Mouse (Mus musculus) adrenal gland, adult (tissue): ENCODE results near the gene Zfp790.
A peak's percentile ranks its signal among the peaks of the same experiment; 100 is the strongest.

Source experiments
- DNase-seq, 2 experiments: peaks; one replicate each; pipeline ENCODE4 v3.0.0; 2022 to 2023; ENCODE audit warnings: low spot score in 1 of 2; ENCODE audit not compliant: inconsistent age in 2 of 2

Zfp790 gene

DNA sequence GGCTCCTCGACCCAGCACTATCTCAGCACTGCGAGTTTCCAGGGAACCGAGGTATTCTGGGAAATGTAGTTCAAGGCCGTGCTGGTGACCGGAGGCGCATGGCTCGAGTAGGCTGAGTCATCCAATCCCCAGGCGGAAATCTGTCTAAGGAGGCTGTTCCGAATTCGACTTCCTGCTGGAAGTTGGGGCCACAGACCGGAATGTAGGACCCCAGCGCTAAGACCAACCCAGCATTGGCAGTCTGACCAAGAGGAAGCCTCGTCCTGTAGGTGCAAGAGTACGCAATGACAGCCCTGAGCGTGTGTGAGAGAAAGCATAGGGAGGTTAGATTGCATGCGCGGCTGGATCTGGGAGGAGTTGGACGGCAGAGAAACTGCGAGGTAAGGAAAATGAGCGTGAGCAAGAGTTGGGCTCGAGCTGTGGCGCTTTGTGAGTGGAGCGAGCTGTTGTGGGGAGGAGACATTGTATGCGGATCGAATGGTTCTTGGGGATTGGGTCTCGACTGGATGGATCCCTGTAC lies at the start of gene Zfp790:
TSS of gene Zfp790 (plus strand) at position 205 of the 520 bp plus-strand sequence.
- peak; percentile 91 to 97 for DNase-seq

DNA sequence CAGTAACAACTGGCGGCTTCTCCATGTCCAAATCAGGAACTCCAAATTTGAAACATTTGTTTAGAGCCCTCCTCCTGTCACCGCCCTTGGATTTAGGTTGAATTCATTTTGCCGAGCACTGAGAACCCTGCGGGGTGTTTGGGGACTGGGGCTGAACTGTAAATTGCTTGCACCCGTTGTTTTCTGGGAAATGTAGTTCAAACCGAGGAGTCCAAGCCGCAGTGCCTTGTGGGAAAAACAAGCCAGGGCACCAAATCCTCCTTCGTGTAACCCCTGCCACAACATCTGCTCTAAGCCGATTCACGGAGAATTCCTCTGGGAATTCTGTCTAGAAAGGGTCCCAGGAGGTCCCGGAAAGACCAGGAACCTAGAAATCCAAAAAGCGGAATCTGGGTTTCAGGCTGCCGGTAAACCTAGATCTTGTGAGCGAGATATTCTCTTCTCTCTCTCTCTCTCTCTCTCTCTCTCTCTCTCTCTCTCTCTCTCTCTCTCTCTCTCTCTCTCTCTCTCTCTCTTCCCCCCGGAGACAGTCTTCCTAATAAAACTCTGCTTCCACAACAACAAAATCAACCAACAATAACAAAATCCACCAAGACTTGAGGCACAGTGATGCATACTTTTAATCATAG lies 48.7 kb upstream of the Zfp790 start:
- peak; percentile 85 to 95 for DNase-seq

DNA sequence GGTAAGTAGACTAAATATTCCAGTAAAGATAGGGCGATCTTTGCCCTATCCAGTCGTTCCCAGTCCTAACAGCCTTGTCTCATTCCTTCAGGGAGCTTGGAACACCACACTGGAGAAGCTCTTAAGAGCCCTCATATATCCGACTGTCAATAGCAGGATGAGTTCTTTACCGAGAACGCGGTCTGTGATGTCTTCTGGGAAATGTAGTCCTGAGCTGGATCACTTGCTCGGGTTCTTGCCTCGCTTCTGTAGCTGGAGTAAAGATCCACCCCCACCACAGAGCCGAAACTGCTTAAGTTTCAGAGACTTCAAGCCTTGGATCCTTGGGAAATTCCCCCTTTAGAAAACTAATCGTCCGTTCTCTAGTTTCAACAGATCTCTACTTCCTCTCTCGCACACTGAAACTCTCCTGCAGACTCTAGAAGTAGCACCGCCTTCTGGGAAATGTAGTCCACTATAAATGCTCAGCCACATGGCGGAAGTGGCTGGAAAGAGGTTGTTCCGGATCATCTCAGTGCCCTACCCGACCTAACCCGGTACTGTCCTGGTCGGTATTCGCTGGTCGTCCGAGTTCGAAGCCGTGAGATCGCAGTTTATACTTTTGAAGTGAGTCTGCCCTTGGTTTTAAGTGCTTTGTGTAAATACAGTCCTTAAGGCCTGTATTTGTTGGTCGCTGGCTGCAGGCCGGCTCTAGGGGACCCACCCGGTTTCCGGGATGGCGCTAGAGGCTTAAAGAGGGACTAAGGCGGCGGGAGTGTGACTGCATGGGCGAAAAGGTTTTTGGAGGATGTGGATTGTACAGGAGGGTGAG lies 47.6 kb upstream of the Zfp790 start, which contains the start of gene Zfp84:
TSS of gene Zfp84 (plus strand) at position 463 of the 811 bp plus-strand sequence.
- peak; percentile 91 to 98 for DNase-seq

DNA sequence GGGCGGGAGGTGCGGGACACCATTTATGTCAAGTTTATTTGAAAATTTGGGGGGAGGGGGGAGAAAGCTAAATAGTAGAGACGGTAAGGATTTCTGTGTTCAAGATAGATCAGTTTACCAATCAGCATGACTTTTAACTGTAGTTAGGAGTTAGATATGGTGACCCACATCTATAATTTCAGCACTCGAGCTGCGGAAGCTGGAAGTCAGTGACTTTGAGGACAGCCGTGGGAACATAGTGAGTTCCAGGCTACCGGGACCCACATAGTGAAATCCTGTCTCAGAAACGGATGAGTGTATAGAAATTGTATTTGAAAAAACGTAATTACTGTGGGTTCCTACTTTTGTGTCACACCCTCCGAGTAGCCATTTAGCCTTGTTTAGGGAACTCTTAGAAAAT lies 46.9 kb upstream of the Zfp790 start:
- no peak for DNase-seq

DNA sequence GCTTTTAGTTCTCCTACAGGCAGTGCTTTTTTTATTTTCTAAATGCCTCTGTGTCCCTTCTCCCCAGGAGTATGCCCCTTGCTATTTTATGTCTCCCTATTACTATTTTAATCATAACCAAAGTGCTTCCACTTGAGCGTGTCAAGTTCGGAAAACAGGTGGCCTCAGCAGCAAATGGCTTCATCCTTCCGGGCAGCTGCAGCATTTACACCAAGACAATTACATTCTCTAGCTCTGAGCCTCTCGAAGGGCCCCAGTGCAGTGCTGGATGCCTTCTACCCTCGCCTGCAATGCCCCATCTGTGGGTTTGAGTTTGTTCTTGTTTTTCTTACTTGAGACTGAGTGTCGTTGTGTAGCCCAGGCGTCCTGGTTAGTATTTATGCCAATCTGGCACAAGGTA lies 42.4 kb upstream of the Zfp790 start:
- no peak for DNase-seq

DNA sequence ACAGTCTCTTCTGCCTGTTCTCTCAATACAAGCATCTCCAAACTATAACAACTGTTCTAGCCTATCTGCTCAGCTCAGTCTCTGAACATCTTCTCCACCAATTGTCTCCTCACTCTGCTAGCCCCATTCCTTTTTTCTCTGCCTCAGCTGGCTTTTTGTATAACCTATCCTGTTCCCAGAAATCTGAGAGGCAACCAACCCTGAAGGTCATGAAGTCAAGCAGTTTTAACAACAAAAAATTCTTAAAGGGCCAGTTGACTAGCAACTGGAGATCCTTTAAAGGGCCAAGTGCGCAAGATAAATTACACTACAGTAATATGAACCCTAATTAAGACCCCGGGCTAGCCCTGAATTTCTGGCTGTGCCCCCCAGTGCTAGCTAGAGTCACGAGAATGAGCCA lies 41.5 kb upstream of the Zfp790 start:
- DNase-seq, result no peak

DNA sequence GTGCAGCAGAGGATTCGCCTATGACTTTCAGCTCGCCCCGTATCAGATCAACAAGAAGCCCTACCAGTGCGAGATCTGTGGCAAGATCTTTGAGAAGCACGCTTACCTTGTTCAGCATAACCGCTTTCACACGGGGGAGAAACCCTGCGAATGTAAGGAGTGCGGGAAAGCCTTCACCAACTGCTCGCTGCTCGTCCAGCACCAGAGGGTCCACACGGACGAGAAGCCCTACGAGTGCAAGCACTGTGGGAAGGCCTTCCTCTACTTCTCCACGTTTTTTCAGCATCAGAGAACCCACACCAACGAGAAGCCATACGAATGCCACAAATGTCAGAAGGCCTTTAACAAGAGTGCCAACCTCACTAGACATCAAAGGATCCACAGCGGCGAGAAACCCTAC lies 39.3 kb upstream of the Zfp790 start:
- DNase-seq, result no peak

DNA sequence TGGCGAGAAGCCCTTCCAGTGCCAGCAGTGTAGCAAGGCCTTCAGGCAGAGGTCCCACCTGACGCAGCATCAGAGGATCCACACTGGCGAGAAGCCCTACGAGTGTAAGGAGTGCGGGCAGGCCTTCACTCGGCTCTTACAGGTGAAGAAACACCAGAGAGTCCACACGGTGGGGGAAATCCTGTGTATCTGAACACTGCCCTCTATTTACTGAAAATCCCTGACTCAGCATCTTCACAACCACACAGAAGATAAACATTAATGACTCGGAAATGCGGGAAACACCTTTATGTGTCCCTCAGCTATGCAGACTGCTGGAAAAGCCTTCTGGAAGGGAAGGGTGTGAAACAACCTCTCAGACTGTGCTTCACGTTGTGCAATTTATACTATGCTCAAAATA lies 38.5 kb upstream of the Zfp790 start:
- no peak for DNase-seq

DNA sequence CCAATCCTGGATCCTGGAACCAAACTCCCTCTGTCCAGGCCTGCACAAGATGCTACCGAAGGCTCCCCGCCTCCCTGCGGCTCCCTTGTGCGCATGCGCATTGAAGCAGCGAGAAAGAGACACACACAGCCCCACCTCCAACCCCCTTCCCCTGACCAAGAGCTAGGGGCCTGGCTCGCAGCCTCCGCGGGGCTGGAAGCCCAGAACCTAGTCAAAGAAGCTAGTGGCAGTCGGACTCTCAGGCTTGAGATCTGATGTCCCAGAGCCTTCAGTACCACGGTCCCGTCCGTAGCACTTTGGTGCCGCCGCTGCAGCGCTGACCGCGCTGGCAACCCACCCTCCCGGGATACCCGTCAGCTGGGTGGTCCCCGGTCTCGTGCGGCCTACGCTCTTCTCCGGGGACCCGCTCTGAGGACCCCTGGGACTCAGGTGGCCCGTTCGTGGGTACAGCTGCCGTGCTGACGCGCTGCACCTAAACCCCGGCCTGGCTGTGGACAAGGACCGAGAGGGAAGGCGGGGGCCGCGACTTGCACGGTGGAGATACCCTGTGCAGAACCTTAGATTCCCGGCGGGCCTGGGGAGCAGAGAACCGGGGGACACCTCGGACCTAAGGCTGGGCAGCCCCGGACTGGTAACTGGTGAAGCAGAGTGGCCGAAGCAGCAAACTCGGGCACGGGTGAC lies 31.9 kb upstream of the Zfp790 start, which contains the start of gene Zfp30:
TSS of gene Zfp30 (plus strand) at position 128 of the 681 bp plus-strand sequence.
- peak; percentile 87 to 93 for DNase-seq

DNA sequence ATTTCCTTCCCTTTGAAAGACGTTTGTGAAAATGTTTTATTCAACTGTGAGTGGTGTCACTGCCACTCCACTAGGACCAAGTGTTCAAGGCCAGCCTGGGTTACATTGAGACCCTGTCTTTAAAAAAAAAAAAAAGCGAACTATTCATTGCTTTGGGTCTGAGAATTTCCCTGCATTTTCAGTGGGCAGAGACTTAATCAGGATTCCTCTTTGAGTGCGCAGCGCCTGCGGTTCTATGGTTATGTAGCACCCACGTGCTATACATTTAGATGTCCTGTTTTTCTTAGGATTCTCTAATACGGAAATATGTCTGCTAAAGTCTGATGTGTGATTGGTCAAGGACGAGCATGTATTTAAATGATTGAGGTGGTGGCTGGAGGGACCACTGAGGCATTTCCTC lies 30.9 kb upstream of the Zfp790 start:
- DNase-seq, result no peak

DNA sequence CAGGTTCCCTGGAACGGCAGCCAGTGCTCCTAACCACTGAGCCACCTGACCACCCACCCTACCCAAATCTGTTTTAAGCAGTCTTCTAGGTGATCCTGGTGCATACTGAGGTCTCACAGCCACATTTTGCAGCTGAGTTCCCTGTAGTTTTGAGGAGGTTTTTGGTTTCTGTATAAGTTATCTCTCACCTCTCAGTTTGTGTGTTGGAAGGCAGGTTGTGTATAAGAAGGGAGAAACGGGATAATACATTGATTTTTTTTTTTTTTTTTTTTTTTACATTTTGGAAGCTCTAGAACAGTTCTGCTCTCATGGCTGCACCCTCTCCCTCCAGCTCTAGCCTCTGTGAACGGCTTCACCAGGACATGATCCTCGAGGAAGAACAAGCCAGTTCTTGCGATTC lies 30.0 kb upstream of the Zfp790 start:
- DNase-seq, result no peak

DNA sequence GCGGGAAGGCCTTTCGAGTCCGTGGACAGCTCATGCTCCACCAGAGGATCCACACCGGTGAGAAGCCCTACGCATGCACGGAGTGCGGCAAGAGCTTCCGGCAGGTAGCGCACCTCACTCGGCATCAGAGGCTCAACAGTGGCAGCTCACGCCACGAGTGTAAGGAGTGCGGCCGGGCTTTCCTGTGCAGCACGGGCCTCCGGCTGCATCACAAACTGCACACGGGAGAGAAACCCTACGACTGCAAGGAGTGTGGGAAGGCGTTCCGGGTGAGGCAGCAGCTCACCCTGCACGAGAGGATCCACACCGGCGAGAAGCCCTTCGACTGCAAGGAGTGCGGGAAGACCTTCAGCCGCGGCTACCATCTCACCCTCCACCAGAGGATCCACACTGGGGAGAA lies 23.0 kb upstream of the Zfp790 start:
- no peak for DNase-seq

DNA sequence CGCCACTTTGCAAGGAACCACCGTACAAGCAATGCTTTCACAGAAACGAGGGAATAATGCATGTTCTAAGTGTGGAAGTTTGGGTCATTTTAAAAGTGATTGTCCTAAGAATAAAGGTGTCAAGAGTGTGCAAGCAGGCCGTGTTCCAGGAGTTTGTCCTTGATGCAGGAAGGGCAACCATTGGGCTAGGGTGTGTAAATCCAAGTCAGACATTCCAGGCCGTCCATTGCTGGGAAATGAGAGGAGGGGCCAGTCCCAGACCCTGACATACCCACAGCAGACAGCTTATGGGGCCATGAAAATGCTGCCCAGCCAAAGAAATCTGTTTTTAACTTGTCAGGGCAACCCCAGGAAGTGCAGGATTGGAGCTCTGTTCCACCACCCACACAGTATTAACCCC lies 8.9 kb upstream of the Zfp790 start:
- DNase-seq, result no peak

DNA sequence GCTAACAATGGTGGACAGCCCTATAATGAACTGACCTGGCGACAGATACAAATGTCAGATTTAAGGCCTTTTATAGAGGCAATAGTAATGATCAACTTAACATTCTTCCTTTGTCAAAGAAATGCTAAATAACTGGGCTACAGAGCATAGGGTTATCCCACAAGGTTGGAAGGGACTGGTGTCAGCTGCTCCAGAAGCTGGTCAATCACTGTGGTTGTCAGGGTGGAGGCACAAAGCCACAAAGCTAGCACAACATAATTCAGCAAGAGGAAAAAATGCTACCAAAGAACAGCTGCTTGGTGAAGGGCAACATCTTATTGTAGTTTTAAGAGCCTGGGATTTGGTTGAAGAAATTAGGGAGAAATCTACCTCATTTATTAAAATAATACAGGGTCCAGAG lies 3.7 kb upstream of the Zfp790 start:
- no peak for DNase-seq

DNA sequence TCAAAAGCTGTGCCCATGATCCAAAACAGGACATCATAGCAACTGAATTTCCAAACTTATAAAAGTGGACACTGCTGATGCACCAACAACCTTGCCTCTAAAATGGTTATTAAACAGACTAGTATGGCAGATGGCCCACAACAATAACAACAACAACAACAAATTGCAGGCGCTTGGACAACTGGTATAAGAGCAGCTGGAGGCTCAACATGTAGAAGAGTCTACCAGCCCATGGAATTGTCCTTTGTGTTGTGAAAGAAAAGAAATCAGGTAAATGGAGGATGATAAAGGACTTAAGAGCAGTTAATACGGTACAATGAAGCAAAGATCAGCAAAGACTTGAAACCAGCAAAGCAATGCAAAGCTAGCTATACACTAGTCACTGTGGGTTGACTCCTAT lies 1.5 kb upstream of the Zfp790 start:
- no peak for DNase-seq

DNA sequence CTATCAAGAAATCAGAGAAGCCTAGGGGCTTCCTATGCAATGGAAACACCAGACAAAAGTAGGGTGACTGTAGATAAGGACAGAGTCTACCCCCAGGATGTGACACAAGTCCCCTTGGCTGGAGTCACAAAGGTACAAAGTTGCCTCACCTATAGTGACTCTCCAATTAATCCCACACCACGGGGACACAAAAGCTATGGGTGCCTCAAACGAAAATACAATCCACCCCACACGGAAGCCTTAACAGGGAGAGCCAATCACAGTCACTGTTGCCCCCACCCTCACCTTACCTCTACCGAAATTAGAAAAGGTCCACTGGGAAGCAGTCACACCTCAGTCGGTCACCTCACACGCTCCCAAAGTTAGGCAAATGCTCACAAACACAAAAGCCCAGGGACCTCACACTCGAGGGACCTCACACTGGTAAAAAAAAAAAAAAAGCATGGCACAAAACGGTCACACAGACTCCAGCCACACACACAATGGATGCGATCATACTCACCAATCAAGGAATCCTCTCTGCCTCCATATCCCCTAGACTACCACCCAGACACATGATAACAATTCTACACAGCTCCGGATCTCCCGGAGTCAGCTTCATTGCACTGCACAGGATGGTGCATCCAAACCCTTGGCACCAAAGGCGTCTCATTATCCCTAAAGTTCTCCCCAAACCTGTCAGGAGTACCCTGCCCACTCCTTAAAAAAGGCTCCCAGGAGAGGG lies 691 bp upstream of the Zfp790 start:
- DNase-seq, result peak; percentile 11 to 33

DNA sequence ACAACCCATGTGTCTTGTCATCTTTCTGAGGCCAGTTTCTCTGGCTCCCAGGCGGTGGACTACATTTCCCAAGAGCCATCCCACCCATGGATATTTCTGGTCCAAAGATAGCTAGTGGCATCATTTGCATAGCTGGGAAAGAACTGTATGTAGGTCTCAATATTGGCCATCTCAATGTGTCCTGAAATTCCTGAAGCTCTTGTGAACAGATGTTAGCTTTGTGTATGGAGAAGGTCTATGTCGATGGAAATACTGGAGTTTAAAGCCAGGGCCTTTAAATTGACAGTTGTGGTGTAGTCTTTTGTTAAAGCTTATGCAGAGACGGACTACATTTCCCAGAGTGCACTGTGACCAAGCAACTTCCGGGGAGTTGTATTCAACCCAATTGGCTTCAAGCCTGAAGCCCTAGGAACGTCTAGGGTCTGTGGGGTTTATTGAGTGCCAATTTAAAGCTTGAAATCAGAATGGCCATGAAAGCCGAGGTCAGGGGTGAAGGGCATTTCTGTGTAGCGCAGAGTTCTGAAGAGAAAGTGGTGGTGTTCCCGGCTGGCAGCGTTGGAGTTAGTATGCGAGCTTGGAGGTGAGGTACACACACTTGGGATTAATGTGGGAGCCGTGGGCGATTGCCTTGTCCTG lies 2.8 kb downstream of the Zfp790 start:
- DNase-seq, result peak; percentile 69 to 93

DNA sequence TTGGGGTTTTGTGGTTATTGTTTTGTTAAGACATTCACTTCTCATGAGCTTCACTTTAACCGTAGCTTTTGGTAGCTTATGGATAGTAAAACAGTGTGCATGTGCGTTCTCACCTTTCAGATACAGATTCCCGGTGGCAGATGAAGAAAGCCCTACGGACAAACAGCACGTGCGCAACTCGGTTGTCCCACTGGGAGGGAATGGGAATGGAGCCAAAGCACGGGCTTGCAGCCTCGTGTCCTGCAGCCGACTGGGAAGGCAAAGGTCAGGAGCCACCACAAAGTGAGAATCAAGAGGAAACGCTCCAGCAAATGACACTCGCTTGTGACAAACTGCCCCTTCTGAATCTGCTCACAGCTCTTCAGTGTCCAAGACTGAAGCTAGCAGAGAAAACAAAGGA lies 12.1 kb downstream of the Zfp790 start:
- no peak for DNase-seq

DNA sequence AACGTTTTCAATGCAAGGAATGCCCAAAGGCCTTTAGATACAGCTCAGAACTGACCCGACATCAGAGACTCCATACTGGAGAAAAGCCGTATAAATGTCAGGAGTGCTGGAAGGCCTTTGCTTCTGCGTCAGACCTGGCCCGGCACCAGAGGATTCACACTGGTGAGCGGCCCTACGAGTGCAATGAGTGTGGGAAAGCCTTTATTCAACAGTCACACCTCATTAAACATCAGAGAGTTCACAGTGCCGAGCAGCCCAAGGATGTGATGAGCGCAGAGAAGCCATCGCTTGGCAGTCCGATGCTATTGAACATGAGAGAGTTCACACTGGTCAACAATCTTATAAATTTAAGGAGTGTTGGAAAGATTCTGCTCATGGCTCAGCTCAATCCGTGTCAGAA lies 13.9 kb downstream of the Zfp790 start:
- no peak for DNase-seq

DNA sequence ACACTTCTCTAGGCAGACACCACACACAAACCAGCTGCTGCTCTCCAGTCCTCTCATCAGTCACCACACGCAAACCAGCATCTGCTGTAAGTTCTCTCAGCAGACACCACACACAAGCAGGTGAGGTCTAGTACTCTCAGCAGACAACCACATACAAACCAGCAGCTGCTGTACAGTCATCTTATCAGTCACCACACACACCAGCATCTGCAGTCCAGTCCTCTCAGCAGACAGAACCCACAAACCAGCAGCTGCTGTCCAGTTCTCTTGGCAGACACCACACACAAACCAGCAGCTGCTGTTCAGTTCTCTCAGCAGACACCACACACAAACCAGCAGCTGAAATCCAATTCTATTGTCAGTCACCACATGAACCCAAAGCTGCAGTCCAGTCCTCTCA lies 20.9 kb downstream of the Zfp790 start:
- no peak for DNase-seq

DNA sequence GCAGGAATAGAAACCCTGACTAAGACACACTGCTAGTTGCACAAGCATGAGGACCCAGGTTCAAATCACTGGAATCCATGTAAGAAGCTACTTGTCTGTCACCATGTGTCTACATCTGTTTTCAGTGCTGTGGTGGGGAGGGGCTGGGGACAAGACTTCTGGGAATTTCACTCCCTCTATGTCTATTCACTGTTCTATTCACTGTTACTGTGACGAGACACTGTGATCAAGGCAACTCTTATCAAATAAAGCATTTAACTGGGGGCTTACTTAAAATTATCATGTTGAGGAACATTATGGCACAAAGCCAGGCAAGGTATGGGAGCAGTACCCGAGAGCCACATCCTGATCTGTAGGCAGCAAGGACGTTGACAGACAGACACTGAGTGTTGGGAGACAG lies 23.3 kb downstream of the Zfp790 start:
- no peak for DNase-seq
